ENCODE assay signal across 9 mouse cellular contexts in genomic region chr9:66514256-66514770, GRCm38 (mm10). TPM values are rescaled to one million over a fixed set of nuclear protein-coding genes. Genes with fewer than 3 reads are reported as not detected.
DNase-seq lines count a peak whose midpoint lies in the region; ATAC-seq and TF ChIP-seq lines count a peak whose summit lies in the region.
"Had no signal": no experiment of that assay in that cellular context is flagged by ENCODE, and none has a peak within 500 bp of the region (broad histone marks: within the 10 kb centered on the region; RNA-seq: fewer than 3 reads in every experiment).

TSS of gene Fbxl22 (minus strand) at chr9:66514593.

- peak in 1 of 2 experiments; percentile 64; a peak in 3 of 4 replicates for TF ChIP-seq CTCF in CH12.LX (conservative IDR thresholded peaks at IDR 0.05 in 1 of 2, IDR thresholded peaks at IDR 0.05 in 1 of 2; ENCODE audit: low read depth in 2 of 2, low read length in 2 of 2)
- no peak; the same call in 1 of the 2 replicates for TF ChIP-seq CTCF in thymus, adult 2 months (IDR thresholded peaks at IDR 0.05; ENCODE audit: borderline replicate concordance, control insufficient read depth, extremely low read depth, insufficient read depth, low read length, poor library complexity)

- peak; percentile 45 for TF ChIP-seq RAD21 in CH12.LX (IDR thresholded peaks at IDR 0.05; ENCODE audit: low read depth, low read length)

- DNase-seq in CH12.LX (ENCODE audit: extremely low read depth) (no peak), R1 (ENCODE audit: low read depth, low spot score) (peak; percentile 93)
- peak; percentile 75 to 80 for DNase-seq in heart, postnatal 10 days
- peak; percentile 72 to 83 for DNase-seq in kidney, postnatal 25 days
- peak; percentile 70 for DNase-seq in lung, postnatal 14 days
- DNase-seq in thymus, adult 2 months, result no peak

- peaks cover 22 to 54% of the 10 kb centered on the region in 2 experiments for H3K4me1 ChIP-seq in CH12.LX (ENCODE audit: control insufficient read depth in 1 of 2, insufficient read depth in 2 of 2)
- H3K4me1 ChIP-seq in embryonic facial prominence, embryonic 15.5 days, result peaks cover 29% of the 10 kb centered on the region
- H3K4me1 ChIP-seq in thymus, adult 2 months (replicated peaks; ENCODE audit: control insufficient read depth, insufficient read depth, low read length), result peaks cover 26% of the 10 kb centered on the region

- no peak for TF ChIP-seq EP300 in CH12.LX (IDR thresholded peaks at IDR 0.05; ENCODE audit: low read length)

- dilution Hi-C loops in CH12.LX (cut with MboI; ENCODE audit: extremely low pct_ligation_motif_present, extremely low pct_unique_long_range_greater_than_20kb, low sequenced_read_pairs), result no loop called here

- H3K4me3 ChIP-seq in CH12.LX (replicated peaks in 1 of 3; ENCODE audit: low read depth in 2 of 3, low read length in 2 of 3, poor library complexity in 1 of 3), result no peak within 1 kb of the TSS
- no peak within 1 kb of the TSS for H3K4me3 ChIP-seq in embryonic facial prominence, embryonic 15.5 days (replicated peaks)
- H3K4me3 ChIP-seq in thymus, adult 2 months (ENCODE audit: control insufficient read depth, insufficient read depth, low read length), result no peak within 1 kb of the TSS
- H3K4me3 ChIP-seq: erythroblast, embryonic 14.5 days had no signal

- intact Hi-C loops in heart, postnatal 10 days (cut with DNase I), result loop anchor here (2.0 to 5.0 kb wide), 2 partner anchors 78 to 273 kb away; partner anchors contain the start of gene Usp3

- H3K79me2 ChIP-seq in CH12.LX (replicated peaks; ENCODE audit: control insufficient read depth, extremely low read depth, insufficient read depth, poor library complexity, severe bottlenecking), result no peaks in the 10 kb centered on the region

- no peak for ATAC-seq in embryonic facial prominence, embryonic 15.5 days (ENCODE audit: insufficient number of reproducible peaks, low FRiP score, low TSS enrichment, low read depth)
- ATAC-seq in activated CD4-positive, CD25-positive, alpha-beta regulatory T cell, adult 4 months, result no peak

- H3K9me3 ChIP-seq in CH12.LX (replicated peaks; ENCODE audit: low read length), result no peaks in the 10 kb centered on the region
- no peaks in the 10 kb centered on the region for H3K9me3 ChIP-seq in embryonic facial prominence, embryonic 15.5 days (replicated peaks)

- peak within 1 kb of the TSS; percentile 95 for H3K27ac ChIP-seq in CH12.LX (ENCODE audit: insufficient read depth, low read depth)
- H3K27ac ChIP-seq in embryonic facial prominence, embryonic 15.5 days (replicated peaks), result peak within 1 kb of the TSS; percentile 98
- H3K27ac ChIP-seq in thymus, adult 2 months (ENCODE audit: control insufficient read depth, insufficient read depth, low read length), result peak within 1 kb of the TSS; percentile 50

- no peaks in the 10 kb centered on the region for H3K27me3 ChIP-seq in CH12.LX (replicated peaks)
- no peaks in the 10 kb centered on the region for H3K27me3 ChIP-seq in embryonic facial prominence, embryonic 15.5 days
- no peaks in the 10 kb centered on the region for H3K27me3 ChIP-seq in thymus, adult 2 months (ENCODE audit: control insufficient read depth, insufficient read depth, low read length)

- TF ChIP-seq POLR2A in CH12.LX (IDR thresholded peaks at IDR 0.05; ENCODE audit: low read depth, low read length), result no peak
- TF ChIP-seq POLR2A in thymus, adult 2 months (IDR thresholded peaks at IDR 0.05; ENCODE audit: control insufficient read depth, extremely low read depth, insufficient read depth, low read length, poor library complexity), result no peak

- H3K9ac ChIP-seq in CH12.LX (ENCODE audit: insufficient read depth, low read depth), result no peak within 1 kb of the TSS
- no peak within 1 kb of the TSS for H3K9ac ChIP-seq in embryonic facial prominence, embryonic 15.5 days

- H3K36me3 ChIP-seq in CH12.LX (replicated peaks in 1 of 2; ENCODE audit: control insufficient read depth in 1 of 2, insufficient read depth in 1 of 2, low read length in 1 of 2), result peaks cover 30 to 64% of the 10 kb centered on the region in 2 experiments
- H3K36me3 ChIP-seq in embryonic facial prominence, embryonic 15.5 days, result peaks cover 37% of the 10 kb centered on the region
- H3K36me3 ChIP-seq in thymus, adult 2 months (ENCODE audit: control insufficient read depth, insufficient read depth, low read length), result peaks cover 37% of the 10 kb centered on the region

- WGBS in embryonic facial prominence, embryonic 15.5 days, result 59% methylated on average over 17 of the region's 17 CpGs
- WGBS in thymus, adult 2 months, result 78% methylated on average over 17 of the region's 17 CpGs

- in situ Hi-C loops in CH12.LX (cut with MboI; ENCODE audit: low pct_ligation_motif_present, low pct_unique_long_range_greater_than_20kb, low sequenced_read_pairs), result loop anchor here (10.0 to 25.0 kb wide), 4 partner anchors 190 to 473 kb away; partner anchors contain the start of genes Aph1b, Ciao2a, Gm10647 and Lactb

- no peak within 1 kb of the TSS for H3K4me2 ChIP-seq in CH12.LX (ENCODE audit: insufficient read depth, low read depth, poor library complexity, severe bottlenecking)
- H3K4me2 ChIP-seq in embryonic facial prominence, embryonic 15.5 days (replicated peaks), result no peak within 1 kb of the TSS

TF ChIP-seq in CH12.LX, 34 proteins besides CTCF, POLR2A, EP300 and RAD21:
- TF ChIP-seq SMC3 (IDR thresholded peaks at IDR 0.05; ENCODE audit: low read depth, low read length) (peak; percentile 32), MEF2A (IDR thresholded peaks at IDR 0.05; ENCODE audit: borderline replicate concordance, low read depth, low read length) (no peak), MYC (IDR thresholded peaks at IDR 0.05; ENCODE audit: low read depth, low read length) (no peak)

RNA-seq across cellular contexts. Expression of gene Fbxl22, which starts in this region (rescaled TPM):
- total RNA-seq in CH12.LX (2012; rRNA removed), result 0.34 and 0.63 TPM in 2 replicates
- 0.05 and 0.19 TPM in 2 replicates for total RNA-seq in CH12.LX (2014; rRNA removed)
- polyA plus RNA-seq in CH12.LX (2012; ENCODE audit: insufficient read length, low read depth), result 0.18 and 0.21 TPM in 2 replicates
- polyA plus RNA-seq in embryonic facial prominence, embryonic 15.5 days (2015; fragmentation: Nextera tagmentation; extraction: Ambion mirVana), result 5.6 and 8.6 TPM in 2 replicates
- 10 to 100 TPM; 69.0 to 73.3 TPM for total RNA-seq in heart, postnatal 10 days (2021)
- 7.6 and 10.2 TPM in 2 replicates for polyA plus RNA-seq in thymus, adult 2 months (2012; rRNA removed)
- 1 to 10 TPM; 1.6 to 3.9 TPM for polyA plus RNA-seq in activated CD4-positive, CD25-positive, alpha-beta regulatory T cell, adult 4 months (2017; shearing (Covaris generic))

Comparison
In these comparisons a context has a peak if more than half of its experiments do, and no peak if none do; other contexts are left out.
1. RNA of gene Fbxl22 (total RNA-seq): 69.0 to 73.3 TPM in heart, postnatal 10 days; 0.05 to 0.63 TPM in CH12.LX; every median in the first group is over 10 times any median in the second.
2. DNase-seq: peak in R1 (single experiment), heart, postnatal 10 days (2 of 2), kidney, postnatal 25 days (2 of 2) and lung, postnatal 14 days (single experiment); none in CH12.LX (single experiment) and thymus, adult 2 months (single experiment).
3. Peak in every context shown above with its lines, with median percentiles within 50 percentile points of each other: H3K27ac ChIP-seq.